Mouse (Mus musculus) R1 (cell line): ENCODE results near the gene Capn11.

Source experiments
- DNase-seq: peaks from one replicate; pipeline ENCODE4 v3.0.0-alpha.2; 2018; ENCODE audit warnings: low read depth, low spot score

The Capn11 gene

DNA sequence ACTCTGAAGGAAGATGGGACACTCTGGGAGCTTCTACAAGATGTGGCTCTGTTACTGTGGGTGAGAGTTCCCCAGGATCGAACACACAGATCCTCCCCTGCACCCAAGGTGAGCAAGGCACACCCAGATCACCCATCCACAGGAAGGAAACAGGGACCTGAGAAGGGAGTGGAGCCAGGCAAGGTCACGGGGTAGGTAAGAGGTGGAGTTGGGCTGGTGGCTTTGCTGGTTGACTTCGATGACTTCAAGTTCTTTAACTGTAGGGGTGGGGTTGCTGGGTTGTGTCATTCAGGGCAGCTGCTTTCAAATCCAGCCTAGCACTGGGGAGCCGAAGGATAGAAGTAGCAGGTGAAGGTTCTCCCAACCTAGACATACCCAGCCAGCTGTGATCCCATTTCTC is 23.7 kb upstream of the Capn11 start:
- no peak for DNase-seq

DNA sequence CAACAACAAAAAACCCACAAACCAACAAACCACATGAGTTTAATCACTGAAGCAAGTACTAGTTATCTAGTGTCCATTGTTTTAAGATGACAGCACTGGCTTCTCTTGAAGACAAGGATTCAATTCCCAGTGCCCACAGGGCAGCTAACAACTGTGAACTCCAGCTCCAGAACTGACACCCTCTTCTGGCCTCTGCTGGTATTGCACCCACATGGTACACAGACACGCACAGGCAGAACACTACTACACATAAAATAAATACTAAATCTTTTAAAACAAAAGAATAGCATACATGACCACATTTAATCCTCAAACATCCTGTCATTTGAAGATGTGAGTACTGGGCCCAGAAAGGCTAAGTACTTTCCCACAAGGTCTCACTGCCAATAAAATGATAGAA is 22.5 kb upstream of the Capn11 start:
- DNase-seq: peak; percentile 78

DNA sequence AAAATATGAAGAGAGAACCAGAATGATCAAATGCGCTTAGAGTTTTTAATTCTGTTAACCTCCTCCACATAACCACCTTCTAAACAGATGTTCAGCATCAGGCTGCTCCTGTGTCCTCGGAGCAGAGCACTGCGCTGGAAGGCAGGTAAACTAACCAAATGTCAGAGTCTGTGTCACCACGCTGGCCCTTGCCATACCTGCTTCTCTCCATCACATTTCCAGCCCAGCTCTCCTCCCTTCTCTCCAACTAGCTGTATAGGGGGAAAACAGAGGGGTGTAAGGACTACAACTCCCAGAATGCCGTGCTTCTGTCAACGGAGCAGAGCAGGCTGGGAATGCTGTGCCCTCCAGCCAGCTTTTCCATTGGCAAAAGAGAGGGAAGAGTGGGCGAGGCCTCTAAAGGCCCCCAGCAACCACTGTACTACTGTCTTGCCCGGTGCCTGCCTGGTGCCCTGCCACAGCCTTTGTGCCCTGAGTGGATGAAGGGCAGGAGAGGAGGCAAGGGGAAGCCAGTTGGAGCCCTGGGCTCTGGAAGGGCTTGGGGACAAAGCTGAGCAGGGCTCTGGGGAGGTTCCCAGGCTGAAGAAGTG is 21.4 kb upstream of the Capn11 start:
- peak; percentile 67 for DNase-seq

DNA sequence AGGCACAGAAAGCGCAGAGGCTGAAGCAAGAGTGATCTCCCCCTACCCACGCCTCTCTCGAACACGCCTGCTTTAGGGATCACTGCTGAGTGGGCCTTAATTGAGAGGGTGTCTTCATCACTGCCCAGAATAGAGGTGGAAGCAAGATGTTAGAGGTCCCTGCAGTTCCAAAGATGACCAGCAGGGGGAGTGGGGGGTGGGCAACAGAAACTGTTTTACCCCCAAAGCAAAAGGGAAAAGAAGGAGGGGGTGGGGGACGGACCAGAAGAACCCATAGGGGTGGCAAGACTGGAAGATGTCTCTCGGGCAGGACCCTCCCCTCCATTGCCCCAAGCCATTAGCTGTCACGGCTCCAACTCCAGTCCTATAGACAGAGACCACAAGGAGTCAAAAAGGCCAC is 19.0 kb upstream of the Capn11 start:
- peak; percentile 68 for DNase-seq

DNA sequence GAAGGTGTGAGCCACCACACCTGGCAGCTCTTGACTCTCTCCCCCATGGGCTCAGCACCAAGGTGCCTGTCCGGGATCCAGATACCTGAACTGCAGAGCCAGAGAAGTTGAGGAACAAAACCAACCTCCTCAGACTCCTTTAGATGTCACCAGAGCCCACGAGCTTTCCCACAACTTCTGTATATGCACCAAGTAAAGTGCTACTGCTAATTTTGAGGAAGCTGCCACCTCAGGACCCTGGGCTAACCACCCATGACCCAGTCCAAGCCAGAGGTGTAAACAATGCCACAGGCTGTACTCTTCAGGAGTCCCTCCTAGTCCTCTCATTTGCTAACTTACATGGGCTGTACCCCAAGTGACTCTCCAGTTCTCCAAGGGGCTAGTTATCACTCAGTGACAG is 13.5 kb upstream of the Capn11 start:
- no peak for DNase-seq

DNA sequence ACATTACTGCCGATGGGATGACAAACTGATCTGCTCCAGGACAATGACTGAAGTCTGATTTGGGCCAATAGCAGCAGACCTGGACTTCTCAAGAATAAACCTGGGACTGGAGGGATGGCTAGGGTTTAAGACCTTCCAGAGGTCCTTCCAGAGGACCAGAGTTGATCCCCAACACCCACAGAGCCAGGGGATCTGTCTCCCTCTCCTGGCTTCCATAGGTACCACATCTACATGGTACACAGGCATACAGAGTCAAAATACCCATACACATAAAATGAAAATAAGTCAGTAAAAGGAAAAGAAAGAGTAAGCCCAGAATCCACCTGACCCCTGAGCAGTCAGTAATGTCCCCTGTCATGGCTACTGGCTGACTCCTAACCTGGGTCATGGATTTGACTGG is 12.7 kb upstream of the Capn11 start:
- DNase-seq: peak; percentile 41

DNA sequence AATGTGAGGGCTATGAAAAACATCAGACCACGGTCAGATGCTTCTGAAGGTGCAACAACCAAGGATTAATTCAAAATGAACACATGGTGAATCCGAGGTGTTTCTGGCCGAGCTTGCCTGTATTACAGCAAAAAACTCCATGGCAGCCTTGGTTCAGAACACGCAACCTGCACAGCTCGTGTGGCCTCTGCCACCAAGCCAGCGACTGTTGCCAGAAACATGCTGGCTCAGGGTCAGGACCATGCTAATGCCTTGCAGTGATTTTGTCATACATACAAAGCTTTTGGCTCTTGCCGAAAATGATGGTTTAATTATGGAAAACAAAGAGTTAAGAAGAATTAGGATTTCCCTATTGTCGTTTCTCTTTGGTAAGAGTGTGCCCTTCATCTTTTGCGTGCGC is 8.9 kb upstream of the Capn11 start:
- DNase-seq: no peak

DNA sequence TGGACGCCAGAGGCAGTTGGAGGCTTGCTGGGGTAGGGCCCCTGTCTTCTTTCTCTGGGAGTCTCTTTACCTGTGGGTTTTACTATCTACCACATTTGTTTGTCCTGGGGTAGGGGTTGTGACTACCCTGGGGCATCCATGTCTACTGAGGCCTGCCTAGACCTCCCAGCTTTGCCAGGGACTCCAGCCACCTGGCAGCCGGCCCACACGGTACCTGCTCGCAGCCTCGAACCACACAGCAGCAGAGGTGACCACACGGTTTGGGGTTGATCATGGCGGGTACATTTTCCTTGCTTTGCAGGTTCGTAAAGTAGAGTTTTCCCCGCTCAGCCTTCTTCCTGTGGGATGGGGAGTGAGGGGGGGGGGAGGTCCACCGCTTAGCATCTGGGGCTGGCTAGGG is 8.4 kb upstream of the Capn11 start:
- no peak for DNase-seq

DNA sequence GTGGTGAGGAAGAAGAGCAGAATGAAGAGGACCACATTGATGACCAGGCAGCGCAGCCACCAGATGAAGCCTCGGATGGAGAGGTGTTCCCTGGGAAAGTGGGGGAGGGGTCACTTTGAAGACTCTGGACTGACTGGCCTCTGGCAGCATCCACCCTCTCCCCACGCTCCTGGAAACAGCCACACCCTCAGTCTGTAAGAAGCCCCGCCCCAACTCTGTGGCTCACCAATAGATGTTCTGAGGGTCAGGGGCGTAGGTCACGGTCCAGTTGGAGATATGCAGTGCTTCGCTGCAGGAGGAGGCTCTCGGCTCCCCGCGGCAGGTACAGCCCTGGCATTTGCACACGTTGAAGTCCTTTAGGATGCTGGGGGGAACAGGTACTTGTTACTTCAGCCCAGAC is 7.0 kb upstream of the Capn11 start:
- DNase-seq: peak; percentile 63

DNA sequence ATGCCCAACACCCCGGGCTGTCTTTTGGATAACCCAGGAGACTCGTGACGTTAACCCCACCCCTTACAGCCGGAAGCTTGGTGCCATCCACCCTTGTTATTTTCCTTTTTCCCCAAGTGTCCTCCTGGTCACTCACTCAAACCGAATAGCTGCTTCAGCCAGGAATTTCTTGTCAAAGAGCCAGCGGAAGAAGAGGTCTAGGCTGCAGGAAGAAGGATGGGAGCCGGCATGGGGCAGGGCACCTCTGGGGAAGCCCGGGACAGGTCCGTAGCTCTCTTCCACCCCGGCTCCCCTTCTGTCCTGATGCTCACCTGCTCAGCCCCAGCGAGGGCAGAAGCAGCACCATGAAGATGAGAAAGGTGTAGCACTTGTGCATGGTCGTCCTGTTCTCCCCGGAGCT is 5.5 kb upstream of the Capn11 start:
- no peak for DNase-seq

DNA sequence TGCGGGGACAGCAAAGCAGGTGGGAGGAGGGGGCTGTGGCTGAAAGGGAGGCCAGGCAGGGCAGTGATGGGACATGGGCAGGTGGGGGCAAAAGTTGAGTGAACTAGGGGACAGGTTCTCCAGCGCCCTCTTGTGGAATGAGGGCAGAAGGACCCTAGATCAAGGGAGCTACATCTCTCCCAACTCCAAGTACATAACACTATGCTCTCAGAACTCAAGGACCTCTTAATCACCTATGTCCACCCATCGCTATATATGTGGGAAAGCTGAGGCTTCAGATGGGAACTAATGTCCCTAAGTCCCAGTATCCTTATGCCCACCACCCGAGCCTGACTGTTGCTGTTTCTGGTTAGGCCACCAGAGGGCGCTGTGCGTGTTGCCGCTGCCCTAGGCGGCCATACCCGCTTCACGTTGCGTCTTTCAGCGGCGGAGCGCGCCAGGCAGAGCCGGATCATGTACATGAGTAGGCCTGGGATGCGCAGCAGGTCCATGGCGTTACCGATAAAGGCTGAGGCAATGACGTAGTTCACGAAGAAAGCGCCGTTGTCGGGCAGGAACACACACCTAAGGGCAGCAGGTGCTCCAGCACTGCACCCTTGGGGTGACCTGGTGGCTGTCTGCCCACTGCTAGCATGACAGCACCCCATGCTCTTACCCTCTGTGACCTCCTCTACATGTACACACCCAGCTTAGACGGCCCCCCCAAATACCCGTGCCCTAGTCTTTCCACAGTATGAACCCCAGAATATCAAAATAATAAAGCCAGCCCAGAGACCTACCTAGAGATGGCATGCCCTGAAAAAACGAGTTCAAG is 4.2 kb upstream of the Capn11 start:
- peak; percentile 81 for DNase-seq

DNA sequence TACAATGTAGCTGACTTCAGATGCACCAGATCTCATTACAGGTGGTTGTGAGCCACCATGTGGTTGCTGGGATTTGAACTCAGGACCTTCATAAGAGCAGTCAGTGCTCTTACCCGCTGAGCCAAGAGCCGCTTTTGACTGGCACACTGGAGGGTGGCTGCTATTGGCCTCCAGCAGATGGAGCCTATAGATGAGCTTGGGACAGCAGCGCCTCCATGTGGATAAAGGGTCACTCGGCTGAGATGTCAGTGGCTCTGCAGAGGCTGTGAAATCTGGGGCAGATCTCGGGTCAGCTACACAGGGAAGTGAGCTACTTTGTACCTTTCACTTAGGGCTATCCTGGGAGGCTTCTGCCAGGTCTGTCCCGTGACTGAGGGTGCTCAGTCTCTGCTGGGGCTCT is 3.3 kb downstream of the Capn11 start:
- DNase-seq: peak; percentile 87

DNA sequence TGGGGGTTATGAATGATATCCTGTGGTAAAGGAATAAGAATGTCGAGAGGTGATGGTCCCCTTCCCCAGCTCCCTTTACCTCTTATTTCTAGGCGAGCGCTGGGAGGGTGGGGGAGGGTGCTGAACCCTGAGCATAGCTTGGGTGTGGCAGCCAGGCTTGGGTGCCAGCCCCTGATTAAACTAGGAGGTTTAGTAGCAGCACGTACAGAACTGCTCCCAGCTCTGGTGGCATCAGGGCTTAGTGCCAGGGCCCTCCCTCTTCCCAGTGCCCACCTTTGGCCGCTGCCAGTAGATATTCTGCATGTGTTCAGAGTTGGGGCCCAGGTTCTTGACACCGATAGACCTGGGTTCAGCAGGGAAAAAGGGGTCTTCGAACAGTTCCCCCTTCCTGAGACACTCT is 5.9 kb downstream of the Capn11 start:
- DNase-seq: no peak

DNA sequence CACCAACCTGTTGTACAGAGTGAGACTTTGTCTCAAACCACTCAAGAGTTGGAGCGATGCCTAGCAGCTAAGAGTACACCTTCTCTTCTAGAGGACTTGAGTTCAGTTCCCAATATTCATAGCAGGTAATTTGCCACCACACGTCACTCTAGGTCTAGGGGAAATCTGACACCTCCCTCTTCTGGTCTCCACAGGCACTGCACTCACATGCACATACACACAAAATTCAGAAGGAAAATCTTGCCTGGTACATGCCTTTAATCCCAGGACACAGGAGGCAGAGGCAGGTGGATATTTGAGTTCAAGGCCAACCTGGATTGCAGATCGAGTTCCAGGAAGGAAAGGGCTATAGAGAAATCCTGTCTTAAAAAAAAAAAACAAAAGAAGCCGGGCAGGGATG is 14.9 kb downstream of the Capn11 start:
- peak; percentile 60 for DNase-seq

DNA sequence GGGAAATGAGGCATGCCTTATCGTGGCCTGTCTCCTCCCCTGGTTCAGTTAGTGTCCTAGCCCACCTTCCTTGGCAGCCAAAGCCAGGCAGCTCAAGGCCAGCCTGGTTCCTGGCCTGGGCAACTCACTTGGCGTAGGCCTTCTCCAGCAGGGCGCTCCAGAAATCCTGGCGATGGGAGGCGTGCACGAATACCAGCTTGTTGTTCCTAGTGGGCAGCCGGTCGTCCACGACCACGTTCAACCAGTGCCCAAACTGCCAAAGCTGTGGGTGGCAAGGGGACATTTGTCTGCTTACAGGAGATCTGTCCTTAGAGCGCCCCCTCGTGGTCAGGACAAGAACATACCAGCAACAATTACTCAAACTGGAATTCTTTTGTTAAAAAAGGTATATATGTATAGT is 16.4 kb downstream of the Capn11 start:
- DNase-seq: peak; percentile 86

DNA sequence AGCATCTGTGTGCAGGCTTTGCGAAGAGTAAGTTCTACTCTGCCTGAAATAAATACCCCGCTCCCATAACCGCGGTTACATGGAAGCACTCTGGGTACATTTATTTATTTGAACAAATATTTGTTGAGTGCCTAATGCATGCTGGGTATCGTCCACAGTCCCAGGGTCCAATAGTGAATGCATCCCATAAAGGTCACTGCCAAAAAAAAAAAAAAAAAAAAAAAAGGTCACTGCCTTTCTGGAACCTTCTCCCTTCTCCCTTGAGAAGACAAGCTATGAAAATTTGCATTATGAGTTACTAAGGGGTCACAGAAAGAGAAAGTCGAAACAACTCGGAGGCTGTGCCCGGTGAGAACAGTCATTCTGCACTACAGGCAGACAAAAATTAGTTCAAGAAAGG is 17.1 kb downstream of the Capn11 start:
- DNase-seq: no peak

DNA sequence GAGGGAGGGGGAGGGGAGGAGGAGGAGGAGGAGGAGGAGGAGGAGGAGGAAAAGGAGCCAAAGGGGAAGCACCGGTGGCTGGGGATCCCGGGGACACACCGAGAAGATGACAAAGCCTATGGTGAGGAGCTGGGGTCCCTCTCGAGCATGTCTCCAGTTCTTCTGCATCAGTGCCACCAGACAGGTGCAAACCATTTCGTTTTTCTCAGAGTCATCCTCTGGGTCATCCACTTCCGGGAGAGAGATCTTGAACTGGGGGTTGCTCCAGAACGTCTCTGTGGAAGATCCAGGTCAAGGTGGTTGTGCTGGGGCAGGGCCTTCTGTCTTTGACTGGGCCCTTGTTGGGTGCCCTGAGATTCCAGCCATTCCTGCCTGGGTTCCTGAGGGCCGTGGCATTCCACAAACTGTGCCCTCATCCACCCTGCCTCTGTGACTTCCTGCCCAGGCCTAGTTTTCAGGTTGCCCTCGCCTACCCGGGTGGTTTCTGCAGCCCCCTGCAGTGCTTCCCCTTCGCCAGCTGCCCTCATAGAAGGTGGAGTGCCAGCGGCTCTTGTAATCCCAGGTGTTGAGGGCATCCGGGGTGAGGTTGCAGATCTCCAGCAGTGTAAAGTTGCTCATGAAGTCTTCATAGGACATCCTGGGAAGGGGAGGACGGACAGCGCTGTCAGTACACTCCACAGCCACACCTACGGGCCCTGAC is 20.4 kb downstream of the Capn11 start:
- DNase-seq: no peak

DNA sequence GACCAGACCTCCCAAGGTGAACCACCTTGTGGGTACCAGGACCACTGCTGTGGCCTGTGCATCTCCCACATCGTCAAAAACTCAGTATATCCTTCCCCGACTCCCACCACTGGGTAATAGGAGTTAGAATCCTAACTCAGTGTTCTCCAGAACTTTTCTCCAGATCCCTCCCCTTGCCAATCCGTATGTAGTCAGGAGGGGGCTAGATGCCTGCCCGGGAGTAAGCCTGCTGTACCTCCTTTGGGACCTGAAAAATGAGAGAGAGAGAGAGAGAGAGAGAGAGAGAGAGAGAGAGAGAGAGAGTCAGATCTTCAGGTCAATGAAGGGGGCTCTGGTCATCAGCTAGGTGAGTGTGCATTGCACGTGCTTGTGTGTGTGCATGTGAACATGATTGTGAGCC is 25.1 kb downstream of the Capn11 start:
- no peak for DNase-seq

DNA sequence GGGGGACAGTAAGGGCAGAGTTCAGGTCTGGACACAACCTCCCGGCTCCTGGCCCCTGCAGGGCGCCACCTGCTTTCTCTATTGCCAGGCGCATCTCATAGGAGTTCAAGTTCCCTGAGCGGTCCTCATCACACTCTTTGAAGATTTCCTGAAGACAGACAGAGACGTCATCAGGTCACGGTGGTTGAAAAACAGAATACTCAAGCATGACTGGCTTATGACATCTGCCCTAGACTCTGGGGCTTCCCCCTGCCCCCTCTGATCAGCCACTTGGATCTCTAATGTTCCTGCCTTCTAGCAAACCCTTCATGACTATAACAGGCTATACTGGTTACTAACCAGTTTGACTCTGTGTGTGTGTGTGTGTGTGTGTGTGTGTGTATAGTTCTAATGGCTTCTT is 27.2 kb downstream of the Capn11 start:
- DNase-seq: no peak

DNA sequence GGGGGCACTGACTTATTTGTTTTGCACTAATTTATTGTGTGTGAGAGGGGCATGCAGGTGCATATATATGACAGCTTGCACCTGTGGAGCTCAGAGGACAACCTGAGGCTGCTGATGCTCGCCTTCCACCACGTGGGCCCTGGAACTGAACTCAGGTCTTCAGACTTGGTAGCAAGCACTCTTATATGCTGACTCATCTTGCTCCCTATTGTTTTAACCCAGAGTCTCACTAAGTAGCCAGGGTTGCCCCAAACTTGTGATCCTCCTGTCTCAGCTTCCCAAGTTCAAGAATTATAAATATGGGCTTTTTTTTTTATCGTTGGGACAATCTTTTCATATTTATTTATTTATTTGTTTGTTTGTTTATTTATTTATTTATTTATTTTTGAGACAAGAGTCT is 28.1 kb downstream of the Capn11 start:
- no peak for DNase-seq

DNA sequence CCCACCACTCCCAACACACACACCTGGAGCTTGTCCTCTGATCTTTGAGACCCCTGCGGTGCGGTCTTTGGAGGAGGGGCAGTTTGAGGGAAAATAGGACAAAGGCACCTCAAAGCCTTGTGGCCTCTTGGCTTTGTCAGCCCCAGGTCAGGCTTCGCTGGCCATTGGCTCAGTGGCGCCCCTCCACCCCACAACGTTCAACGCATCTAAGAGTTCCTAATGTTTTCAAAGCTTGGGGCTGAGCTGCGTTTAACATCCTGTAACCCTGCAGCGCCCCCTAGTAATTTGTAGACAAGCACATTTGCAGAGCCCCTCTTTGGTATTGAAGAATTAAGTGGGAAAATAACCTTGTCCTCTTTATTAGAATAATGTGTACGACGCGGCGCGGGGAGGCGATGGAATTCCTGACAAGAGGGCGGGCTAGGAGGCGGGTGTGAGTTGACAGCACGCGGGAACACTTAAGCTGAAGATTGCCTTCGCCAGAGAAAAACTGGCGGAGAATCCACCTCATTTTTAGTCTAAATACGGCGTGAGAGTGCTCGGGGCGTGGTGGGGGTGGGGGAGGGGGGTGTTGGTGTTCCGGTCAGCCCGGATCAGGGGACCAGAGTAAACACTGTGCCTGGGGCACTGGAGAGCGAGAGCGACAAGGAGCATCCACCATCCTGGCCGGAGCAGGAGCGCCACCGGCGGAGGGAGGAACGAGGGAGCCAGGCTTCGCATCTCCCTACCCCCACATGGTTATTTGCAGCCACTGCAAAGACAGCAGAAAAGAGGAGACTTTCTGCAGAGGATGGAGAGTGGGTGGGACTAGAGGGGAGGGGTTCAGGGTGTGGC is 29.0 kb downstream of the Capn11 start:
- peak; percentile 91 for DNase-seq
